Mouse (Mus musculus): ENCODE results near the gene Fam20a. TPM values are rescaled to one million over a fixed set of nuclear protein-coding genes. Genes with fewer than 3 reads are reported as not detected.

The Fam20a gene
- polyA plus RNA-seq (2012; rRNA removed) = 16.3 and 22.0 TPM in 2 replicates

DNA sequence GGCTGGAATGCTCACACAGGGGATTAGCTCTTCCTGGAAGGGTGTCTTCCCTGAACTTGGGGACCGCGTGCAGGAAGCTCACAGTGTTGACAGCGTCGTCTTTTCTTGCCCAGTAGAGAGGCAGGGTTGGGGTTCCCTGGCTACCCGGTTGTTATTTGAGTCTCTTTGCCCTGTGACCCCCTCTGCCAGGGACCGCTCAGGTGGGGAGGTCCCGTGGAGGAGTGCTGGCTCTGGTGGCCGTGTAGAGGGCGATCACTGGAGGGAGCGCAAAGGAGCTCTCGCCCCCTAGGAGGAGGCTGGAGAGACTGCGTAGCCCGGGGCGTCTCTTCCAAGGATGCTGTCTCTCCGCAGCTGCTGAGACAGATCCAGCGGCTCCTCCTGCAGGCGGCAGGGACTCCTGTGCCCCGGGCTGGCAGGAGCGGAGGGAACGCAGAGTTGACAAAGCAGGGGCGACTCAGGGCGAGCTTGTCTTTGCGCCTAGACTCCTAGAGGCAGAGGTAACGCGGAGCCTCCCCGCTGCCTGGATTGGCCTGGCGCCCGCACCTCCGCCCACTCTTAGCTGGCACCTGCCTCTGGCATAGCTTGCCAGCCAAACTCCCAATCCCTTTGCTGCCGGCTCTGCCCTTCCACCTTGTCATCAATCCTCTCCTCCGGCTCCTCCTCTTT lies at the start of gene Fam20a:
Gene Fam20a (minus strand): TSS at position 499 of the 666 bp plus-strand sequence.
- 1% methylated on average over 31 of the region's 31 CpGs for WGBS
- no peak for DNase-seq (ENCODE audit: low read depth, low spot score)

DNA sequence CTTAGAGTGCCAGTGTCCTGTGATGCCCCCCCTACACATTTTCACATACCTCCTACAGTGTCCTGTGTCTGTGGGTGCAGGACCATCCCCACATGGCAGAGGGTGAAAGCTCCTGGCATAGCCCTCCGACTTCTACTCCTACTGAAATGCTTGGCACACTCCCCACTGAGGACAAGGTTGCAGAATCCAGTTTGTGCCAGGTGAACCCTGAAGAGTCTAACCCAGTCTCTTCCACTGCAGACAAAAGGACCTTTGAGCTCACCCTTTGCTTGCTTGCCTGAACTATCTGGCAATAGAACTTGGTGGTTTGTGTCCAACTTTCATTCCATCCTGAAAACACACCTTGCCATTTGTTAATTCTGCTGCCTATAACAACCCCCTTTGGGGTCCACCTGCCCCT lies 49.3 kb upstream of the Fam20a start:
- WGBS = 67% methylated on average over 1 of the region's 1 CpGs
- DNase-seq (ENCODE audit: low read depth, low spot score) = no peak

DNA sequence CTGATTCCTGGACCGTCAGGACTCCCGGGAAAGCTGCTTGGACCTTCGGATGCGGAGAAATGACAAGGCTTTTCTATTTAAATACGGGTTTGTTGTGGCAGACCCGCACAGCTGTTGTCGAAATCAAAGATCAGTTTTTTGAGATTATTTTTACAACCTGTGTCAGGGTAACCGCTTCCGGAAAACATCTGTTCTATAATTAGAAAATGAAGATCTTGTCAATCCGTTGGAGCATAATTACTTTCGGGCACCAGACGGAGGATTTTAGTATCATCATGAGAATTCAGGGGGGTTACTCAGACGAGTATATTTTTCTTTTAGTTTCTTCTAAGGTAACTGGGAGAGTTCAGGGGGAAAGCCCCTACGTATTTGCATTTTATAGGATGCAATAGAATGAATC lies 48.1 kb upstream of the Fam20a start:
- no peak for DNase-seq (ENCODE audit: low read depth, low spot score)

DNA sequence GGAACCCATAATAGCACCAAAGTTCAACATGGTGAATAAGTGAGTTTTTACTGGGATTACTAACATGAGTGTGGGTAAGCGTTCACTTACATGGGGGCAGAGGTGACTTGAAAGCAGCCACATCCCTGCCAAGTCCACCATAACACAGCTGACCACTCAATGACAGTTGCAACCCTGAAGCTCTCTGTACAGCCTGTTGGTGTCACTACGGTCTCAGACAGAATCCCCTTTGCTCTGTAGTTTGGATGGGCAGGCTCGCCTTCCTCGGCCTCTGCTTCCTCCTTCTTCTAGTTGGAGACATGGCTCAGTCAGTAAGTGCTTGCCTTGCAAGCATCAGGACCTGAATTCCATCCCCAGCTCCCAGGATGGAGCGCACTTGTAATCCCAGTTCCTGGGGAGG lies 47.0 kb upstream of the Fam20a start:
- 63% methylated on average over 5 of the region's 5 CpGs for WGBS
- no peak for DNase-seq (ENCODE audit: low read depth, low spot score)

More for the DNA sequence above, 48.1 kb upstream of the Fam20a start:
- 84% methylated on average over 14 of the region's 14 CpGs for WGBS

DNA sequence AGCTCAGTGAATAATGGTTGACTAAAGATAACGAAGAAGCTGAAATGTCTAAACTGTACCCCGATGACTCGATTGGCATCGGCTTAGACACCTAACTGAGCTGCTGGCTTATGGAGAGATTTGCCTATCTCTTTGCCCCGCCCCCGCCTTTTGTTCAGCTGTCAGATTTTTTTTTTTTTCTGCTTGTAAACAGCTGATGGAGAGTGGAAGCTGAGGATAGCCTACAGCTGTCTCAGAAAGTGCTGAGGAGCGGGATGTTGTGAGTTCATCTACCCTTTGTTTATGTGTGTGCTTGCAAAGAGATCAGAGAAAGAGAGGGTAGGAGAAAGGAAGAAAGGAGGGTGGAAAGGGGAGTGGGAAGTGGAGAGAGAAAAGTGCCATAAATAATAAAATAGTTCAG lies 38.0 kb upstream of the Fam20a start:
- 79% methylated on average over 7 of the region's 7 CpGs for WGBS
- no peak for DNase-seq (ENCODE audit: low read depth, low spot score)

DNA sequence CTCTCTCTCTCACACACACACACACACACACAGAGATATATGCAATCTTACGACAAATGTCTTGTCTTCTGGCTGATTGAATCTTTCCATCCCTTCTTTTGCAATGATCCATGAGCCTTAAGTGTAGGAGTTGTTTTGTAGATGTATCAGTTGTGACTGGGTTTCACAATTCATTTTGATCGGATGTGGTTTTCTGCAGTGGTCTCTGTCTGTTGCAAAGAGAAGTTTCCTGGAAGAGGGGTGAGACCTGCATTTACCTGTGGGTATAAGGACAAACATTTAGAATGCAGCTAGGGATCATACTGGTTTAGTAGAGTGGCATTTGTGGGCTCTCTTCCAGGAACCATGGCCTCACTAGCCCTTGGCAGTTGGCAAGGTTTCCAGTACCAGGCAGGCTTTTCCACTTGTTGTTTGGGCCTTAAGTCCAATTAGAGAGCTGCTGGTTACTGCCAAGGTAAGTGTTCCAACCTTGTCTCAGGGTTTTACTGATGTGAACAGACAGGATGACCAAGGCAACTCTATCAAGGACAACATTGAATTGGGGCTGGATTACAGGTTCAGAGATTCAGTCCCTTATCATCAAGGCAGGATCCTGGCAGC lies 36.6 kb upstream of the Fam20a start:
- DNase-seq (ENCODE audit: low read depth, low spot score) = no peak
- WGBS = 89% methylated on average over 2 of the region's 2 CpGs

DNA sequence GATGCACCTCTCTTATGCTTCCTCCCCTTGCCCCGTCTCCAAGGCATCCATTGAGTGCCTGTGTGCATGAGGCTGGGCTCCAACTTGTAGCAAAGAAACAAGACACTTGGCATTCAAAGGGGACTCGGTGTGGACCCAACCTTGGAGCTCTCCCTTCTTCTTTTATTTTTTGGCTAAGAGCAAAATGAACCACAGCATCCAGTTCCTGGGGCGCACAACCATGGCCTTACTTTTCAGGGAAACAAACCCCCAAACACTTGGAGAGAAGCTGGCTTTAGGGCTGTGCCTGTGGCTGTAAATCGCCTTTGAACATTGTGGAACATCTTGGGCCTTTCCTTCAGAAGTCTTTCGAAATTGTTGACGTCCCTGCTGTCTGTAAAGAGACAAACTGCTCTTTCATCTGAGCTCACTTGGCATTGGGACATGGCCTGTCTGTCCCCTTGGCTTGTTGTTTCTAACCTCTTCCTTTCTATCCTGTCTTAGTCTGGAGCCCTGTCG lies 32.1 kb upstream of the Fam20a start:
- DNase-seq (ENCODE audit: low read depth, low spot score) = no peak
- WGBS = 68% methylated on average over 7 of the region's 7 CpGs

DNA sequence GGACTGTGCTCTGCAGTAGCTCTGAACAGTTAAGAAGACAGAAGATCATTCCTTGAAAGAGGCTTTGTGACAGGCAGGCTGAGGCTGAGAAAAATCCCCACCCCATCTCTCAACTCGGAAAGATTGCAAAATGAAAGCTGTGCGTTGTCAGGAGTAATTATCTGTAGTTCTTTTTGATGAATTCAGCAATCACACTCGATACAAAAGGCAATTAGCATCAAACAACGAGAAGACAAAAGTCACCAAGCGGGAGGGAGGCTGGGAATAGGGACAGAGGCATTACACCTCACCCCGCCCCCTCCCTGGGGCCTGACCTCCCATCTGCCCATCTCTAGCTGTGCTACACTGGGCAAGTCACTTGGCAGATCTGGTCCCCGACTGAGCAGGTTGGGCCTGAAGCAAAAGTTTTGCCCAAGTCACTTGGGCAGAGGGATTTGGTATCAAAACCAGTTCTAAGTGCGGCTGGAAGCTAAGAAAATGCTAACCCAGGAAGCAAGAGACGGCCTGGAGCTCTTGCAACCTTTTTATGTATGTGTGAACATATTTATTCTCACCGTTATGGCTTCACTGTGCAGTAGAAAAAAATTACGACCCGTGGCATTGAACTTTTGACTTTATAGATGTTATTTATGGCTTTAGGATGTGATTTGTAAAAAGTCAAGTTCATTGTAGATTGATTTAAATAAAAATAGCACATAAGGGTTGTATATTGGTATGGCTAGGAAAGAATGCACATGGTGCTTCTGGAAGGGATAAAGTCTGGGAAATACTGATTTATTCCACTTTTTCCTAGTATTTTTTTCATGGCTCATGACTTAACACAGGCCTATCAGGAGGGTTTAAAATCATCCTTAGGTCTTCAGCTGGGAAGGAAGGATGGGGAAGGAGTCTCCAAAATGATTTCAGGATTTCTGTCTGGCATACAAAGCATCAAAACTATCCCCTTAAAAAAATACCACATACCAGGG lies 29.8 kb upstream of the Fam20a start:
- DNase-seq (ENCODE audit: low read depth, low spot score) = no peak
- 42% methylated on average over 12 of the region's 12 CpGs for WGBS

DNA sequence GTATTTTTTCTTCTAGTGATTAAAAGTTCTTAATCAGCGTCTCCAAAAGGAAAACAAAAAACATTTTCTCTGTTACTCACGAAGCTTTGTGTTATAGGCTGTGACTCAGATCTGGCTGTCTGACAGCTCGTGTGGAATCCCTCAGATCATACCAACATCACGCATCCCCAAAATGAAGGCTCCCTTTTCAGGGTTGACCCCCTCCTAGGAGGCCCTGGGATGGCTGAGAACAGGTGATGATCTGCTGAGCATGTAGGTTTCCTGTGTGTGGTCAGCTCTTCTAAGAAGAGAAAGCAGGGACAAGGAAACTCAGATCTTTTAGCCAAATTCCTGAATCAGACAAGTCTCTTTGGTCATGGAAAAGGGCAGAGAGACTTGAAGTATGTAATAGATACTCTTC lies 23.1 kb upstream of the Fam20a start:
- WGBS = 66% methylated on average over 4 of the region's 4 CpGs
- no peak for DNase-seq (ENCODE audit: low read depth, low spot score)

DNA sequence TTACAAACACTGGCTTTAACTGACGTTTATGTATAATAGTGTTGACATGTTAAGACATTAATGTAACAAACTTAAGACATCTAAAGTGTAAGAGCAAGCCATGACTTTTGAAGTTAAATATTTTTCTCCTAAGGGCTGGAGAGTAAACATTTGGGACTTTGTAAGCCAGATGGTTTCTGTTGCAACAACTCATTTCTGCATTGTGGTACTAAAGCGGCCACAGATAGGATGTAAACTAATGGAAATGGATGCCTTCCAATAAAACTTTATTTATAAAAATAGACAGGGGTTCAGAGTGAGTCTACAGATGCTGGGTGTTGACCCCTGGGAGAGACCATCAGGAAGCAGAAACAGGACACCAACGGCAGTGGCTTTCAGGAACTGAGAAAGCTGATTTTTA lies 15.9 kb upstream of the Fam20a start:
- 56% methylated on average over 3 of the region's 3 CpGs for WGBS
- DNase-seq (ENCODE audit: low read depth, low spot score) = no peak

DNA sequence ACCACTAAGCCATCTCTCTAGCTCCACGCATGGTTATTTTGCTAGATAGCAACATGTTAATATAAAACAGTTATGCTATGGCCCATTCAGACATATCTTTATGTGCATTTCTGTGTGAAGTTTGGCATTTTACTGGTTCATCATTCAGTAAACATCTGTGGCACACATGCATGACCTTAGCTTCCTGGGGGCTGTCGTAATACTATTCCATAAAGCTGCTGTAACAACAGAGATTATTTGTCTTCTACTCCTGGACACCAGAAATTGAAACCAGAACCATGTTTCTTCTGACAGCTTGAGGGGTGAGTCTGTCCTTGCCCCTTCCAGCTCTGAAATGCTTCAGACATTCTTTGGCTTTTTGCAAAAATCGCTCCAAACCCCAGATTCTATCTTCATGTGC lies 14.3 kb upstream of the Fam20a start:
- DNase-seq (ENCODE audit: low read depth, low spot score) = no peak
- WGBS = 64% methylated on average over 3 of the region's 3 CpGs

DNA sequence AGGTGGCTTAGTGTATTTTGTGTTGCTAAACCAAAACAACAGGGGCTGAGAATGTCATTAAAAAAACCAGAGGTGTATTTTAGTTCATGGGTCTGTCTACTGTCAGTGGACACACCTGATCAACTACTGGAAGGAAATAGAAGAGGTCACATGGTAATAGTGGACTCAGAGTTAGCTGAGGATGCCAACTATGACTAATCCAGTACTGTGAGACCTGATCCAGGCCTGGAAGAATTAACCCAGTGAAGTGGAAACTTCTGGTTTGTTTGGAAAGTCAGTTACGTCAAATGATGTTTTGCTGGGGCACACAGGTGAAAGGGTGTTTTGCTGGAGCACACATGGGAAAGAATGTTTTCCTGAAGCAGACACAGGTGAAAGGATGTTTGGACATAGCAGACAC lies 12.3 kb upstream of the Fam20a start:
- WGBS = 77% methylated on average over 1 of the region's 1 CpGs
- no peak for DNase-seq (ENCODE audit: low read depth, low spot score)

DNA sequence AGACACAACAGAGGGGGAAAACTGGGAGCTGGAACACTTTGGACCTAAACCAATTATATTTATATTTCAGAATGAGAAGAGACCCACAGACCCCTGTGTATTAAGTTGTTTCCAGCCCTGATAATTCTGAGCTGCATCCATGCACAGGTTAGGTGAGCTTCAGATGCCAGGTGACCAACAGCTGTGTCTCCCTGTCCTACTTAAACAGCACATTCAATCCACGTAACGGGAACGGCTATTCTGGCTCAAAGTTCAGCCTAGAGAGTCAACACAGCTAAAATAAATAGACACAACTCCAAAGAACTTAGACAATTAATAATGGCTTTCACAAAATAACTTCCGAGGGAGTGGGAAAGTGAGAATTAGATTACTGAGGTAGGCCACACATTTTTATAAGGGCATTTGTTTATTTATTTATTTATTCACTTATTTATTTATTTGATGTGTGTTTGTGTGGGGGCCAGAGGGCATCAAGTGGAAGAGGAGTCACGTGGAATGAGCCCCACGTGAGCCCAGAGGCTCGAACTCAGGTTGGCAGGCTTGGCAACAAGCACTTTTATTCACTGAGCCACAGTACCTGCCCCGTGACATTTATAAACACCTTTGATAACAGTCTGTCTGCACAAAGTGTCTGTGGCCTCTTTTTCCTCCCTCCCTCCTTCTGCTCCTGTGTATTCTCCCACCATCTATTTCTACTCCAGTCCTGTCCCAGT lies 10.8 kb upstream of the Fam20a start:
- WGBS = 41% methylated on average over 8 of the region's 8 CpGs
- DNase-seq (ENCODE audit: low read depth, low spot score) = no peak

DNA sequence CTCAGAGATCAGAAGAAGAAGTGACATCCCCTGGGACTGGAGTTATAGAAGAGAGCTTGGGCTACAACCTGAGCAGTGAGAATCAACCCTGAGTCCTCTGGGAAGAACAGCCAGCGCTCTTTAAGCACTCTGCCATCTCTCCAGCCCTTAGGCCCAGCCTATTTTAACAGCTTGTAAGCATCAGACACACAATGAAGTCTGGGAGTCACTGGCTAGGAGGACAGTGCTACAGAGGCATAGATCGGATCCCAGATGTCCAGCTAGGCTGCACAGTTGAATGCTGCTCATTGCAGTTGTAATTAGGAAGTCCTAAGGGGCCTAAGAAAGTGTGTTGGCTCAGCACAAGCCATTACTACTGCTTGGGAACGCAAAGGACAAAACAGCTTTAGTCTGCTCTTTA lies 6.3 kb upstream of the Fam20a start:
- DNase-seq (ENCODE audit: low read depth, low spot score) = no peak
- 74% methylated on average over 3 of the region's 3 CpGs for WGBS

DNA sequence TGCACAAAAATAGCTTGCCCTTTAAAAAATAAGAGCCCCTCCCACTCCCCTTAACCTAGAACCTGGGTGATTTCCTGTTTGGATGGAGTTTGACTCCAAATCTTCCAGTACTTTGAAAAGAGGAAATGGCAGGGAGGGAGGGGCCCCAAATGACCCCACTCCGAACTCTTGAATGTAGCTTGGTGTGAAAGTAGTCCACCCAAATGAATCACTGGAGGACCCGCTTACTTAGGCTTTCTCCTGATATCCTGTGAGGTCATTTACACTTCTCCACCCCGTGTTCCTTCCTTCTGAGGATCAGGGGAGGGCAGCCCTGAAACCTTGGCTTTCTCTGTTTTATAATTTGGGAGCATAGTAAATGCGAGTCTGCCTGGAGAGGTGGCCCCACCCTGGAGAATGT lies 632 bp upstream of the Fam20a start:
- WGBS = 14% methylated on average over 4 of the region's 4 CpGs
- DNase-seq (ENCODE audit: low read depth, low spot score) = no peak

DNA sequence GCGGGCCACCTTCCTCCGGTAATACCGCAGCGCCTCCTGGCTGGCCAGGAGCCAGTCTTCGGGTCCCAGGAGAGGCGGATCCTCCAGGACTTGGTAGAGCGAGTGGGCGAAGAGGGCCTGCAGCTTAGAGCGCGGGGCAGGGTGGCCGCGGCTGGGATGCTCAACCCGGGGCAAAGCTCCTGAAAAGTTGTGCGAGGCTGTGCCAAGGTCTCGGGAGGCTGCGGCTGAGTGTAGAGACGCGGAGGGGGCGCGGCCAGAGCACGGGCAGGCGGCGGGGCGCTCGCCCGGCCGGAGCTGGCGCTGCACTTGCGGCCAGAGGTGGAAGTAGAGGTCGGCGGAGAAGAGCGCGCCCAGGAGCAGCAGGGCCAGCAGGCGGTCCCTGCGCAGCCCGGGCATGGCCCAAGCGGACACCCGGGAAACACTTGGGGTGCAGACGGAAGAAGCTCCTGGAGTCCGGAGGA lies 729 bp downstream of the Fam20a start:
- WGBS = 2% methylated on average over 40 of the region's 40 CpGs
- no peak for DNase-seq (ENCODE audit: low read depth, low spot score)

DNA sequence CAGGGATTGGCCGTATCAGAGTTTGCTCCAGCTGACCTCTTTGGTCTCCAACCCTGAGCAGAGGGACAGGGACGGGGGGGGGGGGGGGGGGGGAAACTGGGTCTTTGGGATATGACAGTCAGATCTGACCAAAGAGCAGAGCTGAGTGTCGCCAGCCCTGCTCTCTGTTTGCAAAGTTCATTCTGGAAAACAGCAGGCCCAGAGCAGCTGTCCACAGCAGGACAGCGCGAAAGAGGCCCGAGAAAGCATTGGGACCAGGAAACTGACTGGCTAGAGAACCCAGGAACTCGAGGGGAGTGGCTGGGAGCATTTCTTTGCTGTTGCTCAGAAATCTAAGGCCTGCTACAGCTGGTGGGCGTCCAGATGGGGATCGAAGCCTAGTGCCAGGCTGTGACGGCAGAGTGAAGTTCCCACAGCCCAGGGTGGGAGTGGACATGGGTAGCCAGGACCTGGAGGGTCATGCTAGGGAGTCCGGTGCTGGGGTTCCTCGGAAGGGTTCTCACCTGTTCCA lies 1.2 kb downstream of the Fam20a start:
- no peak for DNase-seq (ENCODE audit: low read depth, low spot score)

DNA sequence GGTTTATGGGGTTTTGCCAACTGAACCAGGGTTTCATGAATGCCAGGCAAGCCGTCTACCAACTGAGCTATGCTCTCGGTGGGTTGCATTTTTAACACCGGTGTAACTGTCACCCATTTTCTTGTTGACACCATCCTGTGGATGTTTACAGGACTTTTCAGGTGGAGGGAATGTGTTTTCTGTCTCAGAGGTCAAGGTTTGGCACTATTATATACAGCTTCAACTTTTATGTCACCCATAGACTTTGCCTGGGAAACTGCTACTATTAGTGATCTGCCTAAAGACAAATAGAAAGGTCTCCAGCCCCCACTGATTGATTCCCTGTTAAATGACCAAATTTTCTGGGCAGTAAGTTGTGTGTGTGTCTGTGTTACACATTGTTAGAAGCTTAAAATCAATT lies 2.7 kb downstream of the Fam20a start:
- no peak for DNase-seq (ENCODE audit: low read depth, low spot score)
- 80% methylated on average over 3 of the region's 3 CpGs for WGBS

More for the DNA sequence above, 1.2 kb downstream of the Fam20a start:
- WGBS = 16% methylated on average over 12 of the region's 12 CpGs

All from large intestine, adult 2 months (tissue).